Mouse (Mus musculus): ENCODE results near the gene D330045A20Rik. TPM values are rescaled to one million over a fixed set of nuclear protein-coding genes. Genes with fewer than 3 reads are reported as not detected.

Gene D330045A20Rik
- total RNA-seq (2023): not detected in 4 replicates

DNA sequence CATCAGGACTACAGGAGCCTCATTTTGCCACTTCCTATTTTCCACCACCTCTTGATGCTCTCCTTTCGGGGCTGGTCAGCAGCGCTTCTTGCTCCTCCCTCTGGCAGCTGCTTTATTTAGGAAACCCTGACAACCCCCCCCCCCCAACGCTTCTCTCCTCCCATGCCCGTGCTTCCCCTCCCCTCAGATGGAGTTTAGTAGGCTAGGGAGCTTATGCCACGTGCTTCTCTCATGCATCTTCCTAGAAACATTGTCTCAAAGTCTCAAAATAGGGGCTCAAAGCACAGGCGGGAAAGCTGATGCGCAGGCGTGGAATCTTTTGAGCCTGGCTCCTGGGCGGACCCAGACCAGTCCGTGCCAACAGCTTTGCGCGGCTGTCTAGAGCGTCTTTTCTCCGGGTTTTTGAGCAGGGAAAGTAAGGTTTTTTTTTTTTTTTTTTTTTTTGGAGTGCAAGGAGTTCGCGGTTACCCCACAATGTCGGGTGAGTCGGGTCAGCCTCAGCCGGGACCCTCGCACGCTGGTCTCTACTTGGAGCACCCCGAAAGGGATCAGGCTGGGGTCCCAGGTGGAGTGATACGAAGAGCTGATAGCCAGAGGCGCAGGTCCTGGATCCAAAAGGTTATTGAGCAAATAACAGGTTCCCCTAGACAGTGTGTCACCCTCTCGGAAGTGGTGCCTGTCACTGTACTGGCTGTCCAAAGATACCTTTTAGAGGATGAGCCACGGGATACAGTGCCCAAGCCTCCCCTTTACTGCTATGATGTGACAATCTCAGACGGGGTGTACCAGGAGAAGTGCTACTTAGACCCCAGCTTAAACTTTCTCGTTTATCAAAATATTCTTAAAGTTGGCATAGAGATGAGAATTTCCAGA, at the start of gene D330045A20Rik:
Gene D330045A20Rik (plus strand): TSS at position 346 of the 873 bp plus-strand sequence.

DNA sequence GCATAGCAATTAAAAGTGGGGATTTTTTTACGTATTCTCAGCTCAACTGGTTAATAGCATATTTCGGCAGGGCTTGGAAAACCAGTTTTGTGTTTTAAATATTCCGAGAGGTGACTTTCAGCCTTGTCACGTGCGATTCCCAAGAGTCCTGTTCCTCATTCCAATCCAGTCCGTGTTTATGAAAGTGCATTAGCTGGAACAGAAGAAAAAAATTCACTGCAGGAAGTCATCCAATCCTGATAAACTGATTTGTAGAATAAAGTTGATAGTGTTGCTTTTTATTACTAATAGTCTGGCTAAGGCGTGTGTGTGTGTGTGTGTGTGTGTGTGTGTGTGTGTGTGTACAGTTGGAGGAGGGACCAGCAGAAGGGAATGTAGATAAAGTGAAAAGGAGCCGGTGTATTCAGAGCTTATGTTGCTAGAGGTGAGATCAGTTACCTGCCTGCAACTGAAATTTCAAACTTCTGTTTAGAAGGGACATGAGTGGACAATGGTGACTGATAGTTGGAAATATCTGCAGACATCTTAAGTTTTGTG, 82.8 kb downstream of the D330045A20Rik start, which contains the start of gene Rnf128:
Gene Rnf128 (plus strand): TSS at position 392 of the 537 bp plus-strand sequence.

Other genes with a start within 250 kb of the D330045A20Rik start
- not detected in 4 replicates for gene Trap1a, start 146.7 kb upstream of the D330045A20Rik start, total RNA-seq (2023)
- 0.36 TPM in 1 of 4 replicates, not detected in the others for gene Rnf128, start 82.9 kb downstream of the D330045A20Rik start, total RNA-seq (2023)
- gene Tbc1d8b, start 204.6 kb downstream of the D330045A20Rik start, total RNA-seq (2023): 9.6 to 11.2 TPM (median 9.7 TPM) in 4 replicates
- gene Gm15013, start 234.1 kb downstream of the D330045A20Rik start, total RNA-seq (2023): not detected in 4 replicates